Mouse (Mus musculus): ENCODE measurements around the gene Hbb-bh1. TPM values are rescaled to one million over a fixed set of nuclear protein-coding genes. Genes with fewer than 3 reads are reported as not detected.
"Not testable (repeated sequence)": the region's sequence is repeated elsewhere in the genome, so short reads cannot be mapped to it uniquely, and the experiment has no call there.

Hbb-bh1 gene
- total RNA-seq, 2 experiments from 2014 or later, result not detected

DNA sequence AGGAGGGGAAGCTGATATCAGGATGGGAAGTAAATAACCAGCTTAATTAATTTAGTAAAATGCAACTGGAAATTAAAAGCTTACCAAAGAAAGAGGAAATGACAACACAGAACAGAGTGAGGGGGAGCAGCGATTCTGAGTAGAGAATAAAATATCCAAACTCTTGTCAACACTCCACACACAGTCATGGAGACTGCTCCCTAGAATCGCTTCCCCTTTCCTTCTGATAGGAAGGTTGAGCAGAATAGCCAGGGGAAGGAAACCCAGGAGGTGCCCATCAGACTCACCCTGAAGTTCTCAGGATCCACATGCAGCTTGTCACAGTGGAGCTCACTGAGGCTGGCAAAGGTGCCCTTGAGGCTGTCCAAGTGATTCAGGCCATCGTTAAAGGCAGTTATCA, 29.8 kb downstream of the Hbb-bh1 start:
- DNase-seq (ENCODE audit: low spot score in 2 of 2), result not testable (repeated sequence)

DNA sequence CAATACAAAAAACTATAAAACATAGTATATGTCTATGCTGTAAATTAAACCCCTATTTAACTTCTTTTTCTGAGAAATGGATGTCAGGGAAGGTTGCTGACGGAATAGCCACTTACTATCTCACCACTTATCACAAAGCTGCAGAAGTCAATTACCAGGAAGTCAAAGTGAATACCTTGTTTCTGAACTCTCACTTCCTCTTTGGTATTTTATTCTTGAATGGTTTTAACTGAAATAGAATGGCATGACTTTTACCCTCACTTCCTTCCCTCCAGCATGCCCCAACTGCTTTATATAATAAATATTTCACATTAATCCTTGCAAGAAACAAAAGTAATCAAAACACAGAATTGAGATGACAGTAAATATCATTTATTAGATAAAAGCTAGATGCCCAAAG, 30.8 kb downstream of the Hbb-bh1 start:
- DNase-seq (ENCODE audit: low spot score in 2 of 2), result no peak

DNA sequence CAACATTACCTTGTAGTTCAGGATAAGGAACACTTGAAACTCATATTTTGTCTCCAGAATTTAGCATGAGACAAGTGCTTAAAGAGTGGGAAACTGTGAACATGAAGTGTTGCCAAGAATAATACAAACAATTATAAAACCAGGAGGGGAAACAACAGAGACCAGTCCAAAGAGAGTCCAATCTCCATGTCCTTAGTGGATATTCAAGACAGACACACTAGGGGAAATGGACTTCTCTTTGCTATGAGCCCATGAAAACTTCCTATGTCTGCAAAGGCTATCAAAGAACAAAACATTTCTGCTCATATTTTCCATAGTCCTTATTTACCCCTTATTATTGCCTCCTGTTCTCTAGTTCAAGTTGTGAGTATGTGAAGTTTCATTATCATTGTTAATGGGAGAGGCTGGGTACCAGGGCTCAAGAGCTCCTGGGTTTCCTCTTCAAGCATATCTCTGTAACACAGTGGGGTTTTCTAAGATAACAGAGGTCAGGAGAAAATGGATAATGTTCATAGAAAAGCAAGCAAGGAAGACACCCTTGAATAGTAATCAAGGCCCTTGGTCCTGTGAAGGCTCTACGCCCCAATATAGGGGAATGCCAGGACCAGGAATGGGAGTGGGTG, 31.6 kb downstream of the Hbb-bh1 start:
- DNase-seq (ENCODE audit: low spot score in 2 of 2), result no peak

DNA sequence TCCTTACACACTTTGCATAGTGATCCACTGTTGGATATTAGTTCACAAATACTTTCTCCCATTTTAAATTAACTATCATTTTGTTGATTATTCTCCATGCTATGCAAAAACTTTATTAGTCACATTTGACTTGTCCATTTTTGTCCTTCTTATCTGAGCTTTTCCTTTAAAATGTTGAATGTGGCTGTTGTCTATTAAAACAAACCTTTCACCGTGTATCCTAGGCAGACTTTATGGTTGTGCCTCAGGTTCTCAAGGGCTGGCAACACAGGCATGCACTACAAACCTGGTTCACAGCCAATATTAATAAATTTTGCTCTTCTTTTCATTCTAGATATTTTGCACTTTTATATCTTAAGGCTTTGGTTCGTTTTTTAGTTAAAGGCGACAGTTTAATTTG, 32.2 kb downstream of the Hbb-bh1 start:
- DNase-seq (ENCODE audit: low spot score in 2 of 2), result no peak

DNA sequence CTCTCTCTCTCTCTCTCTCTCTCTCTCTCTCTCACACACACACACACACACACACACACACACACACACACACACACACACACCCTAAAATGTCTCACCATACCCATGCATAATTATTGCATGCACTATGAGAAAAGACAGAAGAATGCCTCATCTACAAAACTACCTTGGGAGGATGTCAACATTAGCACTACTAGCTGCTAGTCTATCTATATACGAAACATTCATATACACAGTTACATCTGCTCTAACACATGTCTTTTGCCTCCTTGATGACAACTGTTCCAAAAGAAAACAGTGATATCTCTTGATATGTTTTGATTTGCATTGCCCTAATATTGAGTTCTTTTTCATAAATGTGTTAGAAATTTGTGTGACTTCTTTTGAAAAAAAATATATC, 32.7 kb downstream of the Hbb-bh1 start:
- no peak for DNase-seq (ENCODE audit: low spot score in 2 of 2)

DNA sequence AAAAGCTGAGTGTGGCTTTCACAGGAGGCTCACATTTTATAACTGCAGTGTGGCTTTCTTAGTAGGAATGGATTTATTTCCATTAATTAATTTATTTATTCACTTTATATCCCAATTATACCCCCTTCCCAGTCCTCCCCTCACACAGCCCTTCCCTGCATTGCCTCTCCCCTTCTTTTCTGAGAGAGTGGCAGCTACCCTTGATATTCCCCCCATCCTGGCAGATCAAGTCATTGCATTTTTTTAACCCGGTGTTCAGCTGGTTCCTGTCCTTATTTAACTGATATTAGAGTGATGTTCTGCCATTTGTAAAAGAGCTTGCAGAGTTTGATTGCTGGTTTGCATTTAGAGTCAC, 33.2 kb downstream of the Hbb-bh1 start:
- no peak for DNase-seq (ENCODE audit: low spot score in 2 of 2)

DNA sequence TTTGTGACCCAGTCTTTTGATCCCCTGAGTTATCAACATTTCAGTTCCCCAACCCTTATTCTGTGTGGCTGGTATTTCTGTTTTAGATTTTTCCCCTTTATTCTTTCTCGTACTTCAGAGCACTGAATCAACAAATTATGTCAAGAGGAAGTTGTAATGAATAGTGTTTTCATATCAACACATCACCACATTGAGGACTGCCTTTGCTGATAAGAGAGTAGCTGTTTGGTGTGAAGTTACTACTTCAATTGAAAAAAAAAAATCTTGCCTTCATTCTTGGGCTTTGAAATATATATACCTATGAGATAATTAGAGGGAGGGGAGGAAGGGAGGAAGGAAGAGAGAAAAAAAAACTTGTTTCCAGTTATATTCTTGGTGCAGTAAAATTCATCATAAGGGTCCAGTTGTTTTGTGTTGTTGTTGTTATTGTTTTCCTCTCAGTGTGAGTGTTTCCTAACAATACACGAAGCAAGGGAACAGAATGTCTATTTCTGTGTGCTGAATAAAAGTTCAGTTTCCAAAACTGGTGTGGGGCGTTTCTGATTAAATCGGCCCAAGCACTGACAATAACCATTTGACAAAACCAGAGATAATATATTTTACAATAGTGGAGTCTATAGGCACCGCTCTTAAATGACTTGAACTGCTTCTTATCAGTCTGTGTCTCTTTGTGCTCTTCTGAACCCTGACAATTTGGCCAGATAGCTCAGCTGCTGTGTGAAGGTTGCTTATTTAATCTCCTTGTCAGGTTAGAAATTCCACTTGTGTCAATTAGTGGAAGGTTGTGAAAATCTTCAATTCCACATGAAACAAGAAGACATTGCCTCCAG, 33.8 kb downstream of the Hbb-bh1 start:
- no peak for DNase-seq (ENCODE audit: low spot score in 2 of 2)

DNA sequence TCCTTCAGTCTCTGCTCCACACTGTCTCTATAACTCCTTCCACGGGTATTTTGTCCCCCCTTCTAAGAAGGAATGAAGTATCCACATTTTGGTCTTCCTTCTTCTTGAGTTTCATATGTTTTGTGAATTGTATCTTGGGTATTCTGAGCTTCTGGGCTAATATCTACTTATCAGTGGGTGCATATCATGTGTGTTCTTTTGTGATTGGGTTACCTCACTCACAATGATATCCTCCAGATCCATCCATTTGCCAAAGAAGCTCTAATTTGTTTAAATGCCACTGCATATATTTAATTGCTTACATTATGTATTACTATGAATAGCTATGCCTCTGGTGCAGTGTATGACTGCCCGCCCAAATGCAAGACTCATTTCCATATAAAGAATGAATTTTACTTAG, 34.8 kb downstream of the Hbb-bh1 start:
- not testable (repeated sequence) for DNase-seq (ENCODE audit: low spot score in 2 of 2)

DNA sequence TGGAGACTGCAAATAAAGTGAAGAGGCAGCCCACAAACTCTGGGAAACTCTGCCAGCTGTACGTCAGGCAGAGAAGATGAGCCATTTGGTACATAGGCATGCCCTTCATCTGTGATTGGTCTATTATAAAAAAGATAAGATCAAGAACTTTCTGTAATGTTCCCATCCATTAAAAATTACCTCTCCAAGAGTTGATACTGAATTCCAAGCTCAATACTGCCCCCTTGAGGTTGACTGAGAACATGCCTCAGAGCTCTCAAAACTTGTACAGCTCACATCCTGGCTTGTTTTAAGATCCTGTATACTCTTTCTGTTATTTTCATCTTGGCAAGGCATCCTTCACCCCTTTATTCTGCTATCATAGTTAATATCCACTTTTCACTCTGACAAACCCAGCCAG, 36.1 kb downstream of the Hbb-bh1 start:
- DNase-seq (ENCODE audit: low spot score in 2 of 2), result peak in 1 of 2 experiments; percentile 7

DNA sequence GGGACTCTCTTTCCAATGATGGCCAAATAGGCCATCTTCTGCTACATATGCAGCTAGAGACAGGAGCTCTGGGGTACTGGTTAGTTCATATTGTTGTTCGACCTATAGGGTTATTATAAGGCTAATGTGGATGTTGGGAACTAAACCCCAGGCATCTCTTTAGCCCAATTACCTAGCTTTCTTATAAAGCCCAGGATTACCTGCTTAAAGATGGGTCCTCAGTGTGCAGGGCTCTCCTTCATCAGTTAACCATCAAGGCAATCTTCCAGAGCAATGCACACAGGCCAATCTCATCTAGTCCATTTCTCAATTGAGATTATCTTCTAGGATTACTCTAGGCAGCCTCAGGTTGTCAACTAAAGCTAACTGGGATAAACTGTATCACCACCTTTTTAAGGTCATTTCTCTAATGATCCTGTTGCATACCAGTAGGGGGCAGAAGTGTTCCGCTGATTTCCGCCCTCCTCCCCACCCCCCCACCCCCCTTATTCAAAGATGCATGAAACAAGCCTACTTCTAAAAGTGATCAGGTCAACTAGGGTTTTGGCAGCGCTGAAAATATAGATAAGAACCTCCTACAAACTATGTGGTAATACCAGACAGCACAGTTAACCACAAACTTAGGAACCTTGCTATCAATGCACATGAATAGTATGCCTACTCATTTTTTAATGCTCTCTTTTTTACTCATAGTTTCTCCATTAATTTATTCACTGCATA, 50.1 kb downstream of the Hbb-bh1 start:
- no peak for DNase-seq (ENCODE audit: low spot score in 2 of 2)

DNA sequence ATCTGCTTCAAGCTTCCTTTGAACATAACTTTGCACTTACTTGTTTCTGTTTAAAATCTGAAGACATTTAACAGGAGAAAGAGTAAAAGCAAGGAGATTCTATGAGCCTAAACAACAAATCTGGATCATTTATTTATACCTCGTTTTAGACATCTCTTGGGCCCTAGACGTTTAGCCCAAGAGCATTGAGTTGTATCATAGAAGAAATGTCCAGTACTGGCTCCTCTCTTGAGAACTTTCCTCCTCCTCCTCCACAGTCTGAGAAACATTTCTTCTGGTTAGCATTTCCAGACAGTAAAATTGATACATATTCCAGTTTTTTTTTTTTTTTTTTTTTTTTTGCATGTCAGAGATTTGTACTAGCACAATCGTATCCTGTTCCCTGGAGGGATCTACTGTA, 51.2 kb downstream of the Hbb-bh1 start, which contains the start of gene Olfr67:
TSS of gene Olfr67 (minus strand) at position 101 of the 400 bp plus-strand sequence.
- DNase-seq (ENCODE audit: low spot score in 2 of 2), result no peak

Other genes starting within 250 kb of the Hbb-bh1 start
- gene Olfr619, start 242.6 kb downstream of the Hbb-bh1 start, total RNA-seq (2021), result not detected
- gene Olfr620, start 230.6 kb downstream of the Hbb-bh1 start, total RNA-seq (2021), result not detected
- gene Olfr622, start 200.5 kb downstream of the Hbb-bh1 start, total RNA-seq (2021), result not detected
- not detected for gene Olfr623, start 179.5 kb downstream of the Hbb-bh1 start, total RNA-seq (2021)
- not detected for gene Olfr624, start 172.0 kb downstream of the Hbb-bh1 start, total RNA-seq (2021)
- gene Olfr625-ps1, start 160.4 kb downstream of the Hbb-bh1 start, total RNA-seq (2021), result not detected
- not detected for gene Olfr243, start 128.5 kb downstream of the Hbb-bh1 start, total RNA-seq (2021)
- not detected for gene Olfr628, start 112.8 kb downstream of the Hbb-bh1 start, total RNA-seq (2021)
- not detected for gene Olfr629, start 98.2 kb downstream of the Hbb-bh1 start, total RNA-seq (2021)
- gene Olfr630, start 85.8 kb downstream of the Hbb-bh1 start, total RNA-seq (2021), result not detected
- not detected for gene Olfr69, start 71.6 kb downstream of the Hbb-bh1 start, total RNA-seq (2021)
- gene Olfr68, start 63.5 kb downstream of the Hbb-bh1 start, total RNA-seq (2021), result not detected
- gene Olfr67, start 51.3 kb downstream of the Hbb-bh1 start, total RNA-seq (2021), result not detected
- 100 to 1,000 TPM; 185 to 588 TPM for gene Hbb-bt, start 29.2 kb downstream of the Hbb-bh1 start, total RNA-seq (2021)
- gene Hbb-bs, start 15.1 kb downstream of the Hbb-bh1 start, total RNA-seq (2021), result 1,000 to 10,000 TPM; 1,754 to 4,577 TPM
- gene Hbb-bh2, start 2.6 kb downstream of the Hbb-bh1 start, total RNA-seq (2021), result not detected
- not detected for gene Hbb-y, start 10.1 kb upstream of the Hbb-bh1 start, total RNA-seq (2021)
- gene Olfr66, start 43.1 kb upstream of the Hbb-bh1 start, total RNA-seq (2021), result not detected
- gene Olfr64, start 51.3 kb upstream of the Hbb-bh1 start, total RNA-seq (2021), result not detected
- gene Olfr65, start 60.3 kb upstream of the Hbb-bh1 start, total RNA-seq (2021), result not detected
- gene Olfr631, start 85.7 kb upstream of the Hbb-bh1 start, total RNA-seq (2021), result not detected
- gene Olfr632, start 91.2 kb upstream of the Hbb-bh1 start, total RNA-seq (2021), result not detected
- gene Olfr633, start 101.3 kb upstream of the Hbb-bh1 start, total RNA-seq (2021), result not detected
- gene Olfr635, start 128.0 kb upstream of the Hbb-bh1 start, total RNA-seq (2021), result under 1 TPM in 1 of 2 experiments, not detected in 1; 0.03 TPM
- not detected for gene Olfr638, start 155.6 kb upstream of the Hbb-bh1 start, total RNA-seq (2021)
- gene Olfr639, start 174.1 kb upstream of the Hbb-bh1 start, total RNA-seq (2021), result under 1 TPM in 1 of 2 experiments, not detected in 1; 0.10 TPM
- gene Olfr640, start 182.4 kb upstream of the Hbb-bh1 start, total RNA-seq (2021), result not detected
- gene Olfr641, start 192.3 kb upstream of the Hbb-bh1 start, total RNA-seq (2021), result not detected
- gene Olfr642, start 209.5 kb upstream of the Hbb-bh1 start, total RNA-seq (2021), result not detected
- not detected for gene 4930516K23Rik, start 218.3 kb upstream of the Hbb-bh1 start, total RNA-seq (2021)
- not detected for gene Olfr644, start 228.7 kb upstream of the Hbb-bh1 start, total RNA-seq (2021)
- not detected for gene Olfr645, start 242.3 kb upstream of the Hbb-bh1 start, total RNA-seq (2021)

Measured in adrenal gland, adult 18-20 months (tissue).